Mouse (Mus musculus): ENCODE results near the gene Phlpp1.

Gene Phlpp1

DNA sequence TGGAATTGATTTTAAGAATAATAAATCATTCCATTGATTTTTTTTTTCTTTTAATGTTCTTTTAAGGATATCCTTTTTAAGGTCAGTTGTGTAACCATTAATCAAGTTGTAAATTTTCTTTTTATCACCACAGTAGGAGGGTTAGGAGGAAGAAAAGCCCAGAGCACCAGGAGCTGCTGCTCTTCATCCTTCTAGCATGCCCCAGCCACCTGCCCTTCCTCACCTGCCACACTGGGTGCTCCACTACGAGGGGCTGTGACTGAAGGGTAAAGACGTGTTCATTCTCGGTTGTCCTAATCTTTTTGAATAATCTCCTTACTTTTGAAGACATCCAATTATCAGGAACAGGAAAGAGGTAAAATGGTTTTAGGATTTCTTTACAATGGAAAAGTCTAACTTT lies 22.7 kb downstream of the Phlpp1 start:
- no peak for DNase-seq (ENCODE audit: low read depth)

GRCm38 (mm10) chr1:106197991-106198390 lies 26.4 kb downstream of the Phlpp1 start:
- DNase-seq (ENCODE audit: low read depth): no peak

DNA sequence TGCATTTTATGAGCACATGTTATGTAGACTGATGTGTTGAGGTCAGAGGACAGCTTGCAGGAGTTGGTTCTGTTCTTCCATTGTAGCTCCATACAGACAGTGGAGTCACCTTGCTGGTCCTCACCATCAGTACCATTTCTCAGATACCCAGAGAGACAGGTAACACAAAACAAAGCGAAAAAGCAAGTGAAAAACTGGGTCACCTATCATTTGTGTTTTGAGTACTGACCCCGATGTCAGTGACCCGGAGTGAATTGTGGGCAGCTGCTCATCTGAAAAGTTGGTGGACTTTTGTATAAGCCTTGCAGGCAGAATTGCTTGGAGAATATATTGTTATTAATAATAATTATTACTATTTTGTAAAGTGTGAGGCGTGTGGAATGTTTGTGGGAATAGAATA lies 27.6 kb downstream of the Phlpp1 start:
- no peak for DNase-seq (ENCODE audit: low read depth)

GRCm38 (mm10) chr1:106199686-106200085 lies 28.1 kb downstream of the Phlpp1 start:
- no peak for DNase-seq (ENCODE audit: low read depth)

- no peak for DNase-seq (ENCODE audit: low read depth)
These were observed 29.5 kb downstream of the Phlpp1 start for GRCm38 (mm10) chr1:106201025-106201424.

- no peak for DNase-seq (ENCODE audit: low read depth)
These were observed 30.4 kb downstream of the Phlpp1 start for GRCm38 (mm10) chr1:106201929-106202328.

DNA sequence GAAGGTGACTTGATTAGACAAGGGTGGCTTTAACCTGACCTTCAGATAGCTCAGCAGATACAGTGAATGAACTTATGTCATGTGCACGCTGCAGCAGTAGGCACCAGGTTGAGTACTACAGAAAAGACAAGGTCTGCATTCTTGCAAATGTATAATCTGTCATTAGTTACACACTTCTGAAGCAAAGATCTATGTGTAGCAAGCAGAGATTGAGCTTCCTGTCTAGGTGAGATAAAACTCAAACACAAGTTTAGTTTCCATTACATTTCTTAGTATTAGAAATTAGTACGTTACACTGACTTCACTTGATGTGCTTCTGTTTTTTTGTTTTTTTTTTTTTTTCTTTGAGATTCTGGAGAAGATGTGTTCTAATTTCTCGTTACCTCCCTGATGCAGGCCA lies 32.4 kb downstream of the Phlpp1 start:
- no peak for DNase-seq (ENCODE audit: low read depth)

DNA sequence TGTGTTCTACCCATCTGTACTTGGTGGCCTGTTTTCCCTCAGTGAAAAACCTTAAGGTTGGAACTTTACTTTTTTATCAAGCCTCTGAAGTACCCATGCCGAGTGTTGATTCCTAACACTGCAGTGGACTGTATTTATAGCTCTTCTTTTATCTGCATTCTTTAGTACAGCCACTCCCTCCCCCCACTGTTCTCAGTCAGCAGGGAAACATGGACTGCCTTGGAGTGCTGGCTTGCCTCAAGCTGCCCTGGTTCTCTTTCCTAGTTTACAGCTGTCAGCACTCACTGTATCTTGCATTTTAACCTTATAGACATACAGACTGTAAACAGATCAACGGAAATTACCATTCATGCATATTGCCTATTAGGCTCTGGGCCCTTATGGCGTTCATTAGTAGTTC lies 32.8 kb downstream of the Phlpp1 start:
- DNase-seq (ENCODE audit: low read depth): no peak

- DNase-seq (ENCODE audit: low read depth): no peak
These were observed 37.0 kb downstream of the Phlpp1 start for GRCm38 (mm10) chr1:106208581-106208980.

- DNase-seq (ENCODE audit: low read depth): no peak
These were observed 38.9 kb downstream of the Phlpp1 start for GRCm38 (mm10) chr1:106210461-106210860.

GRCm38 (mm10) chr1:106211146-106211545 lies 39.6 kb downstream of the Phlpp1 start:
- DNase-seq (ENCODE audit: low read depth): no peak

- no peak for DNase-seq (ENCODE audit: low read depth)
These were observed 48.9 kb downstream of the Phlpp1 start for GRCm38 (mm10) chr1:106220431-106220830.

- no peak for DNase-seq (ENCODE audit: low read depth)
These were observed 49.8 kb downstream of the Phlpp1 start for GRCm38 (mm10) chr1:106221371-106221770.

DNA sequence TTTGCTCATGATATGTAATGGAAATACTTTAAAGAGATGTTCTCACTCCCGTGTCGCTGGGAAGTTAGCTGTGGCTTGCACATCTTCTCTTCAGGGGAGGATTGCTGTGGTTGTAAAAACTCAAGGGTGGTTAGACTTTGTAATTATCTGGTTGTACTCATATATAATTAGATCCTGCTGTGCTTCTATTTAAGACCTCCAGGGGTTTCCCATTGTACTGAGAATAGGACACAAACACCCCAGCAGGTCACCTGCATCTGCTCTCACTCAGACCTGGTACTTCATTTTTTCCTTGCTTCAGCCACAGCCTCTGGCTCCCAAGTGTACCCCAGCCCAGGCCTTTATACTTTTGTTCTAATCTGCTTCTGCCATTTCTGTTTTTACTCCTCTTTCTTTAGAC lies 50.4 kb downstream of the Phlpp1 start:
- DNase-seq (ENCODE audit: low read depth): no peak

GRCm38 (mm10) chr1:106226613-106227012 lies 55.1 kb downstream of the Phlpp1 start:
- DNase-seq (ENCODE audit: low read depth): no peak

GRCm38 (mm10) chr1:106230313-106230712 lies 58.8 kb downstream of the Phlpp1 start:
- DNase-seq (ENCODE audit: low read depth): no peak

DNA sequence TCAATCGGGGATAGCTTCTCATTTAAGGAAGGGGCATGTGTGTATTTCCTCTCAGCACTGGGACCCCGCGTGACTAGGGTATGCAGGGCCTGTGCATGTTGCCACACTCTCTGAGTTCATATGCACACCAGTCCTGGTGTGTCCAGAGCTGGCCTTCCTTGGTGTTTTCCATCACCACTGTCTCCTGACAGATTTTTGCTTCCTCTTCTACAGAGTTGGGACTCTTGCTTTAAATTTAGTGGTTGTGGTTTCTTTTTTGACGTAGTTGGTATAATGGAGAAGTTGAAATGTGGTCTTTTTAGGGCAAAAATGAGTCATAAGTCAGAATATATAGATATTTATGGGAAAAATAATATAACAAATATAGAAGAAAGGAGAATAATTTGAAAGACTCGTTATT lies 59.8 kb downstream of the Phlpp1 start:
- no peak for DNase-seq (ENCODE audit: low read depth)

DNA sequence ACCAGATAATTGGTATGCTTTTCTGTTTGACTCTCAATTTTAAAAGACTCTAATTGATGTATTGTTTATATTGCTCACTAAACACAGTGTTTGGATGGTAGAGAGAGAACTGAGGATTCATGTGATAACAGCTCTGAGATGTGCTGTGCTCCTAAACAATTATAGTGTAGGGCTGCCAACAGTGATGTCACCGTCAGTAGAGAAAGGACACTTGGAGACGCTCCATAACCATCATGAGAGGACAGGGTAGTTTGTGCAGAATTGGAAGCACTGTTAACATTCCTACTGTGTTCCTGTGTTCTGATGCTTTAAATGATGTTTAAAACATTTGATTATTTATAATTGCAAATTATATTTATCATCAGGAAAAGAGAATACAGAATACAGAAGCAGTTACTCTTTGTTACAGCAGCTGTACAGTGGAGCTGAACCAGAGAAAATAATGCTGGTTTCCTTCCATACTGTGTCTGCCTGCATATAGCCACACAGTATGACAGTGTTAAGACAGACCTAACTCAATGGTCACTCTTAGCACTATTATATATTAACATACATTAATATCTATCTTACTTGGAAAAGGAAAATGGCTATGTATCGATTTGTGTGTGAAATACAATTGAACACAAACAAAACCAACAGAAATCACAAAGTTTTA lies 60.4 kb downstream of the Phlpp1 start:
- DNase-seq (ENCODE audit: low read depth): no peak

- DNase-seq (ENCODE audit: low read depth): no peak
These were observed 60.9 kb downstream of the Phlpp1 start for GRCm38 (mm10) chr1:106232460-106232850.

GRCm38 (mm10) chr1:106236986-106237385 lies 65.4 kb downstream of the Phlpp1 start:
- DNase-seq (ENCODE audit: low read depth): no peak

DNA sequence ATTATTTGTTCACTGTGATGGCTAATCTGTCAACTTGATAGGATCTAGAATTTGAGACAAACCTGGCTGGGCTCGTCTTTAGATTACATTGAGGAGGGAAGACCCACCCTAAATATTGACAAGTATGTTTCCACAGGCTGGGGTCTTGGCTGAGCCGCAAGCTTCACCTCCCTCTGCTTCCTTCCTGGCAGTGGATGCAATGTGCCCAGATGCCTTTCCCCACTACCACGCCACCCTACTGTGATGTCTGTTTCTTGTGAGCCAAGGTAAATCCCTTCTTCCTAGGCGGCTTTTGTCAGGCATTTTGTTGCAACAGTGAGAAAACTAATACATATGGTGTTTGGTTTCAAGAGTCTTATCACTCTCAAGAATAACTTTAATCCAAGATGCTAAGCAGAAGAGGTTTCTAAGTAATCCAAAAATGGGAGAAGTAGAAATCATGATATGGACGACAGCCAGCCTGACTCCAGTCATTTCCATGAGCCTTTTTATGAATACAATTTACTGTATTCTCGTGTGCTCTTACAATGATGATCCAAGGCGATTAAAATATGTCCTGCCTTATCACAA lies 68.6 kb downstream of the Phlpp1 start:
- DNase-seq (ENCODE audit: low read depth): no peak

GRCm38 (mm10) chr1:106241059-106241458 lies 69.5 kb downstream of the Phlpp1 start:
- DNase-seq (ENCODE audit: low read depth): no peak

DNA sequence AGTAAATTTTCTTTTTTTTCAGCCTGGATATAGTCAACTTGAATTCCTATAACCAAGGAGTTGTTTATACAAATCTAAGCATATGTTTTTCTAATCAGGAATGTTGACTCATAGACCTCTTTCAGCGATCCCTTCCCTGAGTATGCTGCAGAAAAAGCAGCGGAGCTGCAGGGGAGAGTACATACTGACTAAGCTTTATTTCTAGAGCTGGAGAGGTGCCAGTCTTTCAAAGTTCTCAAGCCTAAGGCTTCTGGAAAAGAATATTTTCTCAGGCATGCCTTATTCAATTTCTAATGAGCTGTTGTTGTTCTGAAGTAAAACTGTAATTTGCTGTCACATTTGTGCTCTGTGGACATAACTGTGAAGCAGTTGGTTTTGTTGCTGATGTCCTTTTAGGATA lies 70.6 kb downstream of the Phlpp1 start:
- no peak for DNase-seq (ENCODE audit: low read depth)

- DNase-seq (ENCODE audit: low read depth): no peak
These were observed 71.8 kb downstream of the Phlpp1 start for GRCm38 (mm10) chr1:106243371-106243770.
